Mouse (Mus musculus) lung, adult 2 months (tissue): ENCODE results near the gene Mras. TPM values are rescaled to one million over a fixed set of nuclear protein-coding genes. Genes with fewer than 3 reads are reported as not detected.

ENCODE experiments used
- DNase-seq: peaks from one replicate; pipeline ENCODE4 v3.0.0; 2022
- H3K4me1 ChIP-seq: fragments of 200-500 bp; 2 replicates; pipeline ENCODE4 v1.6.1; 2011; ENCODE audit warnings: low read length; ENCODE audit not compliant: control insufficient read depth, insufficient read depth
- H3K4me3 ChIP-seq: fragments of 200-500 bp; replicated peaks from 2 replicates; pipeline ENCODE3; 2011; ENCODE audit warnings: low read depth, mild to moderate bottlenecking, control low read depth, low read length; ENCODE audit errors: extremely low read depth
- CTCF ChIP-seq: fragments of 200-500 bp; IDR thresholded peaks from 2 replicates; pipeline ENCODE4 v1.5.1; 2011; ENCODE audit warnings: mild to moderate bottlenecking, low read length, control low read depth; ENCODE audit not compliant: insufficient read depth
- POLR2A ChIP-seq: fragments of 200-500 bp; IDR thresholded peaks from 2 replicates; pipeline ENCODE4 v1.6.1; 2011; ENCODE audit warnings: low read depth, mild to moderate bottlenecking, control low read depth, low read length, borderline replicate concordance; ENCODE audit errors: extremely low read depth
- WGBS: fragments of 180-500 bp; shearing (Covaris S2); methylation state at CpG from one replicate; pipeline ENCODE4 v1.1.7; 2018; 5-methylcytosine and 5-hydroxymethylcytosine counted together
- polyA plus RNA-seq: library from polyadenylated mRNA; depleted of rRNA; stranded (reverse); fragments of >200 nt; gene quantifications from 2 replicates; pipeline ENCODE4 v1.2.3, GENCODE M21; 2012

Gene Mras
- polyA plus RNA-seq, 1 experiment = 9.2 TPM

GRCm38 (mm10) chr9:99393146-99393545 is 44.0 kb downstream of the Mras start:
- TF ChIP-seq POLR2A = no peak
- WGBS = 95% methylated on average over 8 of the region's 8 CpGs
- H3K4me1 ChIP-seq = no peaks in the 10 kb centered on the region
- H3K4me3 ChIP-seq = no peak overlapping the region
- no peak for DNase-seq

DNA sequence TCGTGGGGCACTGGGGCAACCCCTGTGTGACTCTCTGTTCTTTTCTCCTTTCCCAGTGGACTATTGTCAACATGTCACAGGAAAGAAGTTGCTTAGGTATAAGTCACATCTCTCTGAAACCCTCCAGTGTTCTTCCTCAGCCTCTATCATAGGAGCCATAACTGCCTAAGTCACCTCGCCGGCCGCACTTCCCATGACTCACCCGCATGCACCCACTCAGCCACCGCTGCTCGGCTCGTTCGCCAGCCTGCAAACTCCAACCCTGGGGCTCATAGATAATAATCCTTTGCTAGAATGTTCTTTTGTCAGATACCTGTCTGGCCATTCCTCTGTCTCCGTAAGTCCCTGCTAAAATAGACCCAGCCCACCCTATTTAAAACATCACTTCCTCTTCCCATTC is 45.6 kb downstream of the Mras start:
- no peak for DNase-seq
- TF ChIP-seq POLR2A (no peak), CTCF (no peak)
- no peak overlapping the region for H3K4me3 ChIP-seq
- no peaks in the 10 kb centered on the region for H3K4me1 ChIP-seq
- 95% methylated on average over 10 of the region's 10 CpGs for WGBS

DNA sequence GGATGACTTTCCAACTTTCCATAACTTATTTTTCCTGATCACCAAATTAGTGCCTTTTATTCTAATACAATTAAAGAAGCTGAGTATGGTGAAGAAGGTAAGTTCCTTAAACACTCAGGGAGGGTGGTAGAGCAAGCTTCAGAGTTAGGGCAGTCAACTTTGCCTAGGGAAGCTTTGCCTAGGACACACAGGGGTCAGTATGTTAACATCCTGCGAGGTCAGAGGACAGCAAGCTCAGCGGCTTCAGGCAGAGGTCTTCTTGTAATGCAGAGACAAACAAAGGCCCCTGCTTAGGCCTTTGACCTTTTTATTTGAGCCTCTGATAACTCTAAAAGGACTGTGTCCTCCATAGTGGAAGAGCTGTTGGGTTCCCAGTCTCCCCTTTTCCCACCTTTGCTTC is 46.5 kb downstream of the Mras start:
- DNase-seq = no peak
- 39% methylated on average over 2 of the region's 2 CpGs for WGBS
- no peak for TF ChIP-seq POLR2A
- TF ChIP-seq CTCF = no peak
- H3K4me3 ChIP-seq = no peak overlapping the region
- H3K4me1 ChIP-seq = no peaks in the 10 kb centered on the region

- 31% methylated on average over 5 of the region's 5 CpGs for WGBS
- no peaks in the 10 kb centered on the region for H3K4me1 ChIP-seq
- TF ChIP-seq CTCF = no peak
- TF ChIP-seq POLR2A = no peak
- DNase-seq = no peak
- H3K4me3 ChIP-seq = no peak overlapping the region
Measured at GRCm38 (mm10) chr9:99390201-99390600, 47.0 kb downstream of the Mras start.

DNA sequence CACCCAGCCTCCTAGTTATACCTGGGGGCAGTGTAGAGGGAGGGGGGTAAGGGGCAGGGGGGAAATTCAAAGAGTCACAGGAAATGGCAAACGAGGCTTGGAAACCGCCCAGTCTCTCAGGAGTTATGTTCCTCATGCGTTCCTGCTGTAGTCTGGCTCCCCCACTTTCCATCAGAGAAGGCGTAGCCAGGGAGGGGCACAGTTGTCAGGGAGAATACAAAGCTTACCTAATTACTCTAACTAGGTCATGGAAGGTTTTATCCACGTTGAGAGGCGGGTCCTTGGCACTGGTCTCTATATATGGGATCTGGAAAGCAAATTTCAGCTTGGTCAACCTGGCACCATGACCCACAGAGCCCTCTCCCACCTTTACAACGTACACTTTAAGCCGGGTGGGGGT is 47.7 kb downstream of the Mras start:
- no peak for DNase-seq
- WGBS = 63% methylated on average over 8 of the region's 8 CpGs
- Histone ChIP-seq H3K4me3 (no peak overlapping the region), H3K4me1 (no peaks in the 10 kb centered on the region)
- TF ChIP-seq CTCF = no peak
- no peak for TF ChIP-seq POLR2A

DNA sequence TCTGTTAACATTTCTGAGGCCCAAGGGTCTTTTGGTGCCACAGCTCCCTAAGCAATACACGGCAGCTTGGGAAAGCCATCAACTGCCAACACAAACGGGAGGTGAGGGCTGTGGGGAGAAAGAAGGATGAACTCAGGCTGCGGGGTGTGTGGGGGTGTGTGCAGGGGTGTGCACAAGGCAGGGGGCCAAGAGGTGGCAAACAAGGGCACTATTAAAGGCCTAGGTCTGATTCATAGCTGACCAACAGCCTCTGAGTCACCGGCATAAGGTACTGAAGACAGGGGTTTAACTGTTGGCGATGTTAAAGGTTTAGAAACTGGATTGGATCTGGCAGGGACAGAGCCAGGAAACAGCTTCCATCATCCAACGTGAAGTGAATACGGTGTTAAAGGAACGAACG is 48.3 kb downstream of the Mras start:
- Histone ChIP-seq H3K4me3 (no peak overlapping the region), H3K4me1 (no peaks in the 10 kb centered on the region)
- 76% methylated on average over 9 of the region's 9 CpGs for WGBS
- TF ChIP-seq POLR2A = no peak
- no peak for TF ChIP-seq CTCF
- no peak for DNase-seq

- Histone ChIP-seq H3K4me1 (no peaks in the 10 kb centered on the region), H3K4me3 (no peak overlapping the region)
- DNase-seq = no peak
- 76% methylated on average over 5 of the region's 5 CpGs for WGBS
- TF ChIP-seq POLR2A = no peak
- no peak for TF ChIP-seq CTCF
Measured at GRCm38 (mm10) chr9:99388078-99388477, 49.1 kb downstream of the Mras start.

DNA sequence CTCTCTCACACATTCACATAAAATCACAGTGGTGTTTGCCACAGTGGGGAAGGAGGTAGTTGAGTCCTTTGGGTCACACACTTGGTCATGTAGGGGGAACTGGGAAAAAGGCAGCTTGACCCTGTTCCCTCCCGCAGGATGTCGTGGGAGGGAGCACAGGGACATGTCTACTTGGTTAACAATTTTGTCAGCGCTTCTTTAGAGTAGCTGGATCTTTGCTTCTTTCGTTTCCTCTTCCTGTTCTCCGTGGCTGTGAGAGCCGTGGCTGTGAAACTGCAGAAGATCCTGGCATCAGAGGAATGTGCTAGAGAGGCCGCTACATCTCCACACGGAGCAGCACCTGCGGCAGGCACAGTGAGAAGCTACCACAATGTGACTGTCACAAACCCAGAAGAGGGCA is 54.6 kb downstream of the Mras start:
- no peak for TF ChIP-seq CTCF
- TF ChIP-seq POLR2A = no peak
- DNase-seq = no peak
- Histone ChIP-seq H3K4me1 (no peaks in the 10 kb centered on the region), H3K4me3 (no peak overlapping the region)
- WGBS = 49% methylated on average over 9 of the region's 9 CpGs

DNA sequence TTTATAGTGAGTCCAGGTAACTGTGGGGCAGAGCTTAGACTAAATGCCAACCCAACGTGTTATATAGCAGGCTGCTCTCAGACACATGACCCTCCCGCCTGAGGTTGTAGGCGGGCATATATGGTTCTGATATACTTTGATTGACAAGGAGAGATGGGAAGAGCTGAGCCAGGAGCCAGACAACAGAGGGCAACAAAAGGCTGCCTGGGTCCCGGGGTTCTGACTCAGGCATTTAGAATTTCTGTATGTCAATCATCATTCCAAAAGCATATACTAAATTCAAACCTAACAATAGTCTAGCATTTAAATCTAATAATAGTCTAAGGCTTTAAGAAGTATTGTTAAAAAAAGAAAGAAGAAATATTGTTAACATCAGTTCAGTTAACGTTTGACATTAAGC is 58.0 kb downstream of the Mras start:
- Histone ChIP-seq H3K4me3 (no peak overlapping the region), H3K4me1 (peaks cover 2% of the 10 kb centered on the region)
- TF ChIP-seq POLR2A = no peak
- TF ChIP-seq CTCF = no peak
- no peak for DNase-seq
- WGBS = 55% methylated on average over 5 of the region's 5 CpGs

DNA sequence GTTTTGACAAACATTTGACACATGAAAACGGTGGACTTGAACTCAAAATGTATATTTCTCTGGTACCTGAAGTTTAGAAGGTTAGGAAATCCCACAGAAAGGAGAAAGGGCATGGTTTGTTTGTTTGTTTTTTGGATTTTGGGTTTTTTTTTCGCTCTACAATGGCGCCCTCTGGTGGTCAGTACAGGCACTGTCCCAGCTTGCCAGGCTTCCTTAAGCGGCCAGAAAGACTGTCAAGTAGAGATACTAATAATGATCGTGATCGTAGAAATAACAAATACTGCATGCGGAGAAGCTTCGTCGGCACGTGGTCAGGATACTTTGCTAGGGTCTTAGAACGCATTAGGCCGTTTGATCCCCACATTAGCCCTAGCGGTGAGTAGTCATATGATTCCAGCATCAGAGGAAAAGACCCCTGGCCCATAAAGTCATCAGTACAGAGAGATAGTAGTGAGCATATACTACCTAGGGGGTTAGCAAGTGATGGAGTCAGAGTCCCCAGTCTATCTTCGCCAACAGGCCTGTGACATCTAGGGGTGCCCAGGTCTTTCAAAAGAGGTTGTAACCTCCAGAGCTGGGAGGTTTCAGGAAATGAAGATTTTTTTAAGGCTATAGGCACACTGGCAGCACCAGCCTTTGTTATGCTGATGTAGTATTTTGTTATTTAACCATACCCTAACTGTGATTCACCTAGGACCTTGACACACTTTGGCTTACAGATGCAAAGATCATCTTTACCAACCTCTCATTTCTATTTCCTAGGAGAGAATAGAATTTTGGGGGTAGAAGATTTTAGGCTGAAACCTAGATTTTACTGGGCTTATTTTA is 60.4 kb downstream of the Mras start:
- 6% methylated on average over 14 of the region's 14 CpGs for WGBS
- peaks cover 2% of the 10 kb centered on the region for H3K4me1 ChIP-seq
- peak; percentile 65 for DNase-seq
- H3K4me3 ChIP-seq = no peak overlapping the region
- TF ChIP-seq POLR2A (no peak), CTCF (peak; percentile 85)

DNA sequence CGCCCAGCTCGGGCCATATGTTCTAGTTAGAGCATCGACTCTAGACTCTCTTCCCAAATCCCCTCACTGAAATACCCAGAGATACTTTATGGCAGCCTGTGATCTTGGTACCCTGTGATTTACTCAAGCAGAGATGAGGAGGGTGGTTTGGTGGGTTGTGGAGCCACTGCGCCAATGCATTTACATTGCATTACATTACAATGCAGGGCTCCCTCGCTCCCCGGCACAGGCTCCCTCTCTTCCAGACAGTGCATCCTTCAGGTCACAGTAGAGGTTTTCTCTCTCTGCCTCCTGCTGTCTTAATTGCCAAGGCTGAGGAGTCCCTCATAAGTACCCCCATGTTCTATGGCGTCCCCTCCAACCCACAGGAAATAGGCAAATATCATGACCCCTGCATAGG is 68.8 kb downstream of the Mras start:
- no peaks in the 10 kb centered on the region for H3K4me1 ChIP-seq
- no peak for DNase-seq
- H3K4me3 ChIP-seq = no peak overlapping the region
- TF ChIP-seq CTCF = no peak
- no peak for TF ChIP-seq POLR2A
- WGBS = 73% methylated on average over 7 of the region's 7 CpGs
